Mouse (Mus musculus): ENCODE results near the gene Gm5941.
"Not testable (repeated sequence)": the region's sequence is repeated elsewhere in the genome, so short reads cannot be mapped to it uniquely, and the experiment has no call there.

The Gm5941 gene

GRCm38 (mm10) chrX:92489649-92490048 lies at the start of gene Gm5941:
Gene Gm5941, plus strand, starts transcription at chrX:92489949.
- DNase-seq (ENCODE audit: extremely low read depth, low read depth, low spot score): not testable (repeated sequence)

- no peak for DNase-seq (ENCODE audit: extremely low read depth, low read depth, low spot score)
Measured at GRCm38 (mm10) chrX:92460496-92460895, 29.3 kb upstream of the Gm5941 start.

- no peak for DNase-seq (ENCODE audit: extremely low read depth, low read depth, low spot score)
Measured at GRCm38 (mm10) chrX:92464773-92465172, 25.0 kb upstream of the Gm5941 start.

- DNase-seq (ENCODE audit: extremely low read depth, low read depth, low spot score): no peak
Measured at GRCm38 (mm10) chrX:92498254-92498653, 8.5 kb downstream of the Gm5941 start.

GRCm38 (mm10) chrX:92527826-92528225 lies 38.1 kb downstream of the Gm5941 start:
- DNase-seq (ENCODE audit: extremely low read depth, low read depth, low spot score): no peak
